Mouse (Mus musculus) embryonic facial prominence, embryonic 11.5 days (tissue): ENCODE measurements around the gene Ralgps1. TPM values are rescaled to one million over a fixed set of nuclear protein-coding genes. Genes with fewer than 3 reads are reported as not detected.

ENCODE experiments used
- ATAC-seq: fragments of 200-750 bp; cut with Nextera tagmentation; replicated peaks from 2 replicates; pipeline ENCODE4 v1.8.0; 2017; ENCODE audit warnings: low read depth; ENCODE audit not compliant: insufficient number of reproducible peaks, low FRiP score, low TSS enrichment
- DNase-seq: peaks from one replicate; pipeline ENCODE4 v3.0.0-alpha.2; 2015; ENCODE audit warnings: low spot score
- H3K27ac ChIP-seq: fragments of 300-500 bp; sonication (generic); replicated peaks from 2 replicates; pipeline ENCODE4 v1.5.1; 2014; ENCODE audit warnings: mild to moderate bottlenecking, low read depth, low read length, control low read depth
- H3K27me3 ChIP-seq: fragments of 300-500 bp; sonication (generic); 2 replicates; pipeline ENCODE4 v1.6.1; 2014; ENCODE audit warnings: mild to moderate bottlenecking, low read length, moderate library complexity, mixed read lengths; ENCODE audit not compliant: control insufficient read depth, insufficient read depth
- H3K36me3 ChIP-seq: fragments of 300-500 bp; sonication (generic); replicated peaks from 2 replicates; pipeline ENCODE4 v1.6.1; 2014; ENCODE audit warnings: low read depth, mild to moderate bottlenecking, low read length, moderate library complexity, mixed read lengths; ENCODE audit not compliant: control insufficient read depth, insufficient read depth
- H3K4me1 ChIP-seq: fragments of 300-500 bp; sonication (generic); 2 replicates; pipeline ENCODE4 v1.6.1; 2014; ENCODE audit warnings: low read length, mixed read lengths; ENCODE audit not compliant: control insufficient read depth, insufficient read depth
- H3K4me2 ChIP-seq: fragments of 300-500 bp; sonication (generic); 2 replicates; pipeline ENCODE4 v1.6.1; 2014; ENCODE audit warnings: low read depth, mild to moderate bottlenecking, control low read depth, low read length, moderate library complexity
- H3K4me3 ChIP-seq: fragments of 300-500 bp; sonication (generic); 2 replicates; pipeline ENCODE4 v1.5.1; 2014; ENCODE audit warnings: low read depth, low read length, control low read depth
- H3K9ac ChIP-seq: fragments of 300-500 bp; sonication (generic); replicated peaks from 2 replicates; pipeline ENCODE4 v1.6.1; 2014; ENCODE audit warnings: mild to moderate bottlenecking, control low read depth, low read length
- H3K9me3 ChIP-seq: fragments of 300-500 bp; sonication (generic); replicated peaks from 2 replicates; pipeline ENCODE4 v1.6.1; 2016; ENCODE audit warnings: mild to moderate bottlenecking, low read length, inconsistent platforms, mixed read lengths; ENCODE audit not compliant: control insufficient read depth
- WGBS: fragments of 180-500 bp; shearing (Covaris S2); extraction: QIAGEN DNeasy Blood & Tissue Kit; methylation state at CpG from one replicate; pipeline ENCODE4 v1.1.7; 2014; 5-methylcytosine and 5-hydroxymethylcytosine counted together
- polyA plus RNA-seq: library from polyadenylated mRNA; unstranded; fragments of >200 nt; fragmentation: Nextera tagmentation; extraction: Ambion mirVana; gene quantifications from 2 replicates; pipeline ENCODE4 v1.2.1, GENCODE M21; 2014

Gene Ralgps1
- polyA plus RNA-seq, 1 experiment from 2014 or later, result 3.9 TPM

DNA sequence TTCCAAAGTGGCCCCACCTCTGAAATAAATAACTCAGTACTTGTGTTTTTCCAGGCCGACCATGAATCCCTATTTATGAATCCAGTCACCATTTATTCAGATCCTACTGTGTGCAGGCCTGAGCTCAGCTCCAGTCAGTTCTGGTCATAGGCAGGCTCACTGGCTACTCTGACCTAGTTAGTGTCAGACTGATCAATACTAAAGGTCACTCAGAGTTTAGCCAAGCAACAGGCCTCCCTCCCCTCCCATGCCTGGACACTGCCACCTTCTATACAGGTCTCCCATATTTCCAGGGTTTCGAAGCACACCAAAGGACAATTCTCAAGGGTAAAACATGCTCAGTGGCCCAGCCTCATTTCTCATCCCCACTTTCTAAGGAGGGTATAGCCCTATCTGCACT is 100.7 kb downstream of the Ralgps1 start:
- Histone ChIP-seq H3K36me3 (no peaks in the 10 kb centered on the region), H3K9ac (no peak overlapping the region), H3K4me3 (no peak overlapping the region), H3K27me3 (no peaks in the 10 kb centered on the region), H3K4me1 (no peaks in the 10 kb centered on the region), H3K9me3 (no peaks in the 10 kb centered on the region), H3K27ac (no peak overlapping the region), H3K4me2 (no peak overlapping the region)
- DNase-seq (no peak), ATAC-seq (no peak)
- WGBS, result 88% methylated on average over 2 of the region's 2 CpGs

- H3K9ac ChIP-seq, result no peak overlapping the region
- ATAC-seq (no peak), DNase-seq (no peak)
- no peak overlapping the region for H3K4me2 ChIP-seq
- no peak overlapping the region for H3K4me3 ChIP-seq
- no peaks in the 10 kb centered on the region for H3K36me3 ChIP-seq
- H3K27me3 ChIP-seq, result no peaks in the 10 kb centered on the region
- H3K4me1 ChIP-seq, result no peaks in the 10 kb centered on the region
- H3K9me3 ChIP-seq, result no peaks in the 10 kb centered on the region
- H3K27ac ChIP-seq, result no peak overlapping the region
- 80% methylated on average over 2 of the region's 2 CpGs for WGBS
Observed at GRCm38 (mm10) chr2:33269132-33269493, 102.2 kb downstream of the Ralgps1 start.

- no peak overlapping the region for H3K9ac ChIP-seq
- no peaks in the 10 kb centered on the region for H3K36me3 ChIP-seq
Observed at GRCm38 (mm10) chr2:33268384-33269131, 102.7 kb downstream of the Ralgps1 start.

DNA sequence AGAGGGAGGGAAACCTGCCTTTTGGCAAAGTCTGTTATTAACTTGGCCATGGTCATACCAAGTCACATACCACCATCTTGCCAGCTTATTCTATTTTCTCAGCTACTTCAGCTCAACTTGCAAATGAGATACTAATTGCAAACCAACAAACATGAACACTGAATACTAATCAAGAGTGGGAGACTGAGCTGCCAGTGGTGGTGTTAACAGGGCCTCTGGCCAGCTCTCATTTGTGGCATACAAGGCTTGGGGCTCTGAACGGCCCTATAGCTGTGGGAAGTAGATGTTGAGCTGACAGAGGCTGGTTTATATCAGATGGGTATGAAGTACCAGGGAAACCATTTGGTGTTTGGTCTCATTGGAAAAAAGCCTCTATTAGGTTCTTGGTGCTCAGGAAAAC is 104.2 kb downstream of the Ralgps1 start:
- no peaks in the 10 kb centered on the region for H3K36me3 ChIP-seq
- H3K9ac ChIP-seq, result no peak overlapping the region
- 86% methylated on average over 1 of the region's 1 CpGs for WGBS
- H3K4me1 ChIP-seq, result no peaks in the 10 kb centered on the region
- no peaks in the 10 kb centered on the region for H3K9me3 ChIP-seq
- no peak for DNase-seq
- no peak overlapping the region for H3K4me2 ChIP-seq
- no peak overlapping the region for H3K27ac ChIP-seq
- H3K27me3 ChIP-seq, result no peaks in the 10 kb centered on the region
- no peak for ATAC-seq
- no peak overlapping the region for H3K4me3 ChIP-seq

More at GRCm38 (mm10) chr2:33268384-33269131, 102.7 kb downstream of the Ralgps1 start:
- ATAC-seq (no peak), DNase-seq (no peak)
- no peaks in the 10 kb centered on the region for H3K9me3 ChIP-seq
- no peaks in the 10 kb centered on the region for H3K4me1 ChIP-seq
- H3K4me2 ChIP-seq, result no peak overlapping the region
- 71% methylated on average over 6 of the region's 6 CpGs for WGBS
- no peaks in the 10 kb centered on the region for H3K27me3 ChIP-seq
- H3K4me3 ChIP-seq, result no peak overlapping the region
- no peak overlapping the region for H3K27ac ChIP-seq

DNA sequence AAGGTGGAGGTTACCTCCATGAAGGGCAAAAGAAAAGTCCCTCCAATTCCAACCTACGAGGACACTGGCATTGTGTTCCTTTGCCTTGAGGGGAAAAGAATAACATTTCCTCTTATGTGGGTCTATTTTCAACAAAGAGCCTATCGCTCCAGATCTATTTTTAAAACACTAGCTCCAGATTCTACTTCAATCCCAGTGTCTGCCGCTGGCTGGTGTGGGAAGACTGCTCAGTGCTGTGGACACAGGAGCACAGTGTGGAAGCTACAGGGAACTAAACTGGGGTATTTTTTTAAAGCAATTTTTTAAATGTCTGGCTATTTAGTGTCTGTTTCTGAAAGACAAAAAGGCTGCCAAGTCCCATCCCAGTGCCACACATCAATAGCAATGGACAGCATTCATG is 105.5 kb downstream of the Ralgps1 start:
- ATAC-seq, result no peak
- Histone ChIP-seq H3K9ac (no peak overlapping the region), H3K27me3 (no peaks in the 10 kb centered on the region), H3K9me3 (no peaks in the 10 kb centered on the region), H3K36me3 (no peaks in the 10 kb centered on the region), H3K27ac (no peak overlapping the region), H3K4me1 (no peaks in the 10 kb centered on the region), H3K4me2 (no peak overlapping the region), H3K4me3 (no peak overlapping the region)
- WGBS, result 53% methylated on average over 3 of the region's 3 CpGs
- no peak for DNase-seq

- 91% methylated on average over 3 of the region's 3 CpGs for WGBS
- Histone ChIP-seq H3K9me3 (no peaks in the 10 kb centered on the region), H3K4me2 (no peak overlapping the region), H3K27ac (no peak overlapping the region), H3K9ac (no peak overlapping the region), H3K4me3 (no peak overlapping the region), H3K27me3 (no peaks in the 10 kb centered on the region), H3K36me3 (no peaks in the 10 kb centered on the region), H3K4me1 (no peaks in the 10 kb centered on the region)
- ATAC-seq (no peak), DNase-seq (no peak)
Observed at GRCm38 (mm10) chr2:33261475-33261874, 109.8 kb downstream of the Ralgps1 start.

DNA sequence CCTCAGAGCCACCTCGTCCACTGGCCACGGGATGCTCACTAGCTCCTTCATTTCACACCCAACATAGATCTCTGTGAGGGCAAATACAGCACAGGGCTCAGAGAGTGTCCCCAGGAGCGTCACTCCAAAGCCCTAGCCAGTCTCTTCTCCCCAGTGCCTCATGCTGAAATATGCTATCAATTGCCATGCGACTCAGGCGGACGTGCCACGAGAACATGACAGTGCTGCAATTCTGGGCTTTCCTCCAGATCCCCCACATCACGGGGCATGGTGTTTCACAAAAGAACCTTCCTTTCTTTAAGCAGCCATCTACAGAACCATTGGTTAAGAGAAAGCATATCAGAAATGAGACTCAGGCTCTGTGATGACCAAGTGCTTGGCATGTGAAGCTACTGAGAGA is 110.5 kb downstream of the Ralgps1 start:
- H3K4me3 ChIP-seq, result no peak overlapping the region
- H3K4me2 ChIP-seq, result no peak overlapping the region
- no peak overlapping the region for H3K27ac ChIP-seq
- no peaks in the 10 kb centered on the region for H3K27me3 ChIP-seq
- ATAC-seq, result no peak
- H3K36me3 ChIP-seq, result no peaks in the 10 kb centered on the region
- H3K9ac ChIP-seq, result no peak overlapping the region
- H3K9me3 ChIP-seq, result no peaks in the 10 kb centered on the region
- DNase-seq, result no peak
- 90% methylated on average over 8 of the region's 8 CpGs for WGBS
- H3K4me1 ChIP-seq, result no peaks in the 10 kb centered on the region

DNA sequence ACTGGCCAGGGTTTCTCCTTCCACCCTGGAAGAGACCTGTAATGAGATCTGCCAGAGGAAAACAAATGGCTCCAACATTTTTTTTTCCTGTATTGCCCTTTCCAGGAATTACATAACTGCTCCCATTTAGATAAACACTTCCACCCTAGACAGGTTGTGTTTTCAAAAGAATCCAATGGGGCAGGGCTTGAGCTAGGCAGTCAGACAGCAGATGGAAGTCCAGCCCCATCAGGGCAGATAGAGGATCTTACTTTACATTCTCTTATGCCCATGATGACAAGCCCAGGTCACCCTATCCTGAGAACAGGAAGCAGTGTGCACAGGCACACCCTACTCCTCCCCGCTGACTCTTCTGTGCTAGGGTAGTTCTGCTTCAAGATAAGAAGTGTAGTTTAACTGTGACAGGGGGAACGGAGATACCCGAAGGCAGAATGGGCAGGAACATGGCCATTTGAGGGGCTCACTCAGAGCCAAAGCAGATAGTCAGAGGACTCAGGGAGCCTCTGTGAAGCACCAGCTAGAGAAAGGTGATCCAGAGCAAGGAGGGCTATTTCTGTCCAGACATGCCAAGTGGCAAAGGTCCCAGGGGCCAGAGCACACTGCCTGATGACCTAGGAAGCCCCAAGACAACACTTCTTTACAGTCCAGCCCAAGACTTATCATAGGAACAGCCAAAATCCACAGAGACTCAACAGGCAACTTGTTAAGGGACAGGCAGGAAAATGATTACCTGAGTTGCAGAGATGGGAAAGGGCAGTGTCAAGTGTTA is 114.3 kb downstream of the Ralgps1 start:
- H3K36me3 ChIP-seq, result no peaks in the 10 kb centered on the region
- no peaks in the 10 kb centered on the region for H3K4me1 ChIP-seq
- H3K9me3 ChIP-seq, result no peaks in the 10 kb centered on the region
- 84% methylated on average over 3 of the region's 3 CpGs for WGBS
- no peak overlapping the region for H3K4me2 ChIP-seq
- H3K27me3 ChIP-seq, result no peaks in the 10 kb centered on the region
- no peak overlapping the region for H3K9ac ChIP-seq
- no peak overlapping the region for H3K27ac ChIP-seq
- DNase-seq (no peak), ATAC-seq (no peak)
- no peak overlapping the region for H3K4me3 ChIP-seq
